Mouse (Mus musculus) heart, embryonic 14.5 days (tissue): ENCODE data around the gene Rnf215. TPM values are rescaled to one million over a fixed set of nuclear protein-coding genes. Genes with fewer than 3 reads are reported as not detected.
A peak's percentile ranks its signal among the peaks of the same experiment; 100 is the strongest.
"Not testable (repeated sequence)": the region's sequence is repeated elsewhere in the genome, so short reads cannot be mapped to it uniquely, and the experiment has no call there.

Experiments
- ATAC-seq: fragments of 200-750 bp; cut with Nextera tagmentation; 2 replicates; pipeline ENCODE4 v1.8.0; 2017; ENCODE audit warnings: low read depth, moderate TSS enrichment; ENCODE audit not compliant: insufficient number of reproducible peaks, insufficient read depth, low FRiP score
- H3K27ac ChIP-seq, 2 experiments: fragments of 200-500 bp in 1 of 2; fragments of 300-500 bp in 1 of 2; sonication (generic) in 1 of 2; replicated peaks in 1 of 2; 2 replicates each; pipeline ENCODE4 v1.5.1; 2012 to 2014; ENCODE audit warnings: low read depth in 2 of 2, low read length in 2 of 2, control low read depth in 1 of 2, mild to moderate bottlenecking in 1 of 2, mixed read lengths in 1 of 2; ENCODE audit not compliant: control insufficient read depth in 1 of 2, insufficient read depth in 1 of 2
- H3K27me3 ChIP-seq: fragments of 300-500 bp; sonication (generic); 2 replicates; pipeline ENCODE4 v1.6.1; 2014; ENCODE audit warnings: mild to moderate bottlenecking, low read length, control low read depth; ENCODE audit not compliant: control insufficient read depth, insufficient read depth
- H3K36me3 ChIP-seq: fragments of 300-500 bp; sonication (generic); 2 replicates; pipeline ENCODE4 v1.6.1; 2014; ENCODE audit warnings: mild to moderate bottlenecking, control low read depth, low read length, mixed read lengths; ENCODE audit not compliant: control insufficient read depth, insufficient read depth
- H3K4me1 ChIP-seq, 2 experiments: fragments of 200-500 bp in 1 of 2; fragments of 300-500 bp in 1 of 2; sonication (generic) in 1 of 2; 2 replicates each; pipeline ENCODE4 v1.6.1; 2012 to 2014; ENCODE audit warnings: low read length in 2 of 2, control low read depth in 1 of 2, mixed read lengths in 1 of 2; ENCODE audit not compliant: control insufficient read depth in 2 of 2, insufficient read depth in 2 of 2
- H3K4me2 ChIP-seq: fragments of 300-500 bp; sonication (generic); 2 replicates; pipeline ENCODE4 v1.6.1; 2014; ENCODE audit warnings: mild to moderate bottlenecking, low read length
- H3K4me3 ChIP-seq, 2 experiments: fragments of 200-500 bp in 1 of 2; fragments of 300-500 bp in 1 of 2; sonication (generic) in 1 of 2; 2 replicates each; pipeline ENCODE4 v1.5.1; 2012 to 2014; ENCODE audit warnings: low read length in 2 of 2, mild to moderate bottlenecking in 2 of 2, control low read depth in 1 of 2, low read depth in 1 of 2, moderate library complexity in 1 of 2; ENCODE audit not compliant: control insufficient read depth in 1 of 2, insufficient read depth in 1 of 2
- H3K9ac ChIP-seq: fragments of 300-500 bp; sonication (generic); 2 replicates; pipeline ENCODE4 v1.6.1; 2014; ENCODE audit warnings: mild to moderate bottlenecking, low read length
- H3K9me3 ChIP-seq: fragments of 300-500 bp; sonication (generic); 2 replicates; pipeline ENCODE4 v1.6.1; 2016; ENCODE audit warnings: low read length, control low read depth; ENCODE audit not compliant: control insufficient read depth
- WGBS: fragments of 180-500 bp; shearing (Covaris S2); extraction: QIAGEN DNeasy Blood & Tissue Kit; methylation state at CpG from one replicate; pipeline ENCODE4 v1.1.7; 2014; 5-methylcytosine and 5-hydroxymethylcytosine counted together
- polyA plus RNA-seq: library from polyadenylated mRNA; unstranded; fragments of >200 nt; fragmentation: Nextera tagmentation; extraction: Ambion mirVana; gene quantifications from 2 replicates; pipeline ENCODE4 v1.2.1, GENCODE M21; 2014

The Rnf215 gene
- polyA plus RNA-seq, 1 experiment from 2014 or later, result 20.6 TPM

DNA sequence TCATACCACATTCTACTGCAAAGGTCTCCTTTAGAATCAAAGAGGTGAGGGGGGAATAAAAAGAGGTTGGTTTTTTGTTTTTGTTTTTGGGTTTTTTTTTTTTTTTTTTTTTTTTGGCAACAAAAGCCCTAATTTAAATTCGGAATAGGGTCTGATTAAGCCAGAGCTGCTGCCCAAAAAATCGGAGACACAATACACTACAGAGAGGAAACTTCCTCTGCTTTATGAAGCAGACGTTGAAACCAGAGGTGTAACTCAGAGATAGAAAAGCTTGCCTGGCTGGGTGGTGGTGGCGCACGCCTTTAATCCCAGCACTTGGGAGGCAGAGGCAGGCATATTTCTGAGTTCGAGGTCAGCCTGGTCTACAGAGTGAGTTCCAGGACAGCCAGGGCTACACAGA is 20.5 kb upstream of the Rnf215 start:
- 81% methylated on average over 6 of the region's 6 CpGs for WGBS

DNA sequence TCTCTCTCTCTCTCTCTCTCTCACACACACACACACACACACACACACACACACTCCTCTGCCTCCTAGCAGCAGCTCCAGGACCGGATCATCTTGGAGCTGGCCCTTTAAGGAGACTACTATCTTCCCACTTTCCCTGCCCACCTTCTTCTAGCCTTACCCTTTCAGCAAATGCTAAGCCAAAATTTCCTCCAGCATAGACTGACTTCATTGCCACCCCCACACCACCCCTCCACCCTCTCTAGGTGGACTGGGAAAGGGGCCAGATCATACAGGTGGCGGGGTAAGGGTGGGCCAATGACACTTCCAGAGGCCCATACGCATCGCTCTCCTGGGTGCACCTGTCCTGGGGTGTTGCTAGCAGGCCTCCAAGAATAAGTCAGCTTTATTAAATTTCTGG is 19.6 kb upstream of the Rnf215 start:
- H3K27ac ChIP-seq, result no peak overlapping the region
- no peak for ATAC-seq
- H3K9me3 ChIP-seq, result no peaks in the 10 kb centered on the region
- H3K4me1 ChIP-seq, result peaks cover 21 to 35% of the 10 kb centered on the region in 2 experiments
- WGBS, result 84% methylated on average over 4 of the region's 4 CpGs
- no peak overlapping the region for H3K9ac ChIP-seq
- peaks cover 19% of the 10 kb centered on the region; the same call in 1 of the 2 replicates for H3K27me3 ChIP-seq
- H3K4me3 ChIP-seq, result no peak overlapping the region
- H3K4me2 ChIP-seq, result no peak overlapping the region
- no peaks in the 10 kb centered on the region for H3K36me3 ChIP-seq

More for the DNA sequence above, 20.5 kb upstream of the Rnf215 start:
- Histone ChIP-seq H3K27me3 (peaks cover 19% of the 10 kb centered on the region; the same call in 1 of the 2 replicates), H3K4me1 (peaks cover 16 to 28% of the 10 kb centered on the region in 2 experiments)
- H3K4me2 ChIP-seq, H3K27ac ChIP-seq, H3K9me3 ChIP-seq, H3K9ac ChIP-seq, H3K4me3 ChIP-seq, H3K36me3 ChIP-seq, ATAC-seq: not testable (repeated sequence)

DNA sequence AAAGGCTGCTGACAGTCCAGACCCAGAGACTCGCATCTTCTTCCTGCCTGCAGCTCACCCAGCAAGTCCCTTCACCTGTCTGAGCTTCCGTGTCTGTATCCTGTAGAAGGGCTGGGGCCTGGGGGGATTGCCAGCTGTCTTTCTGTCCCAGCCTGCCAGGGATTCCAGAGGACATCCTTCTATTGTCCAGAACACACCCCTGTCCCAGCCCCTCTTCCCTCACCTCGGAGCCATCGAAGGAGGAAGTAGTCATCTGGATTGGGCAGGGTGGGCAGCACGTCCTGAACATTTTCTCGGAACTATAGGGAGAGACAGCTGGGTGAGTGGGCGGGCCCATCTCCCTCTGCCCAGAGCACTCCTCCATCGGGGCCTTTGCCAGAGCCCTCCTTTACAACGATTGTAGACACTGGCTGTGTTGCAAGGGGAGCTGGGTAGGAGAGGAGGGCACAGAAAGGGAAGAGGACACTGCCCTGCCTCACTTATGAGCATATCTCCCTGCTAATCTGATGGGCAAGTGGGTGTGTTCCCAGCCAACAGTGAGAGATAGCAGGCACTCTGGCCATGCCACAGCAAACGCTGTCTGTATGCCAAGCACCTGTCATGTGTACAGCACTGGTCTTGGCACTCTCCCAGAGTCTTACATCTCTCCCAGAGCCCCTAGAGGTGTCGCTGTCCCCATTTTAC is 18.4 kb upstream of the Rnf215 start:
- Histone ChIP-seq H3K27ac (no peak overlapping the region), H3K9ac (no peak overlapping the region), H3K4me1 (peaks cover 21 to 35% of the 10 kb centered on the region in 2 experiments), H3K27me3 (peaks cover 19% of the 10 kb centered on the region; the same call in 1 of the 2 replicates), H3K9me3 (no peaks in the 10 kb centered on the region), H3K4me3 (no peak overlapping the region), H3K4me2 (no peak overlapping the region), H3K36me3 (no peaks in the 10 kb centered on the region)
- WGBS, result 46% methylated on average over 11 of the region's 11 CpGs
- ATAC-seq, result no peak

GRCm38 (mm10) chr11:4117372-4118071 is 17.5 kb upstream of the Rnf215 start:
- H3K4me1 ChIP-seq, result peaks cover 21 to 35% of the 10 kb centered on the region in 2 experiments
- H3K27ac ChIP-seq, result no peak overlapping the region
- no peaks in the 10 kb centered on the region for H3K36me3 ChIP-seq
- 11% methylated on average over 3 of the region's 3 CpGs for WGBS
- peak overlapping the region; percentile 73 for H3K4me2 ChIP-seq
- H3K4me3 ChIP-seq, result peak overlapping the region; percentile 39 to 43
- H3K27me3 ChIP-seq, result peaks cover 19% of the 10 kb centered on the region; the same call in 1 of the 2 replicates
- H3K9me3 ChIP-seq, result no peaks in the 10 kb centered on the region
- peak overlapping the region; percentile 58; the same call in 1 of the 2 replicates for H3K9ac ChIP-seq
- ATAC-seq, result no peak

- WGBS, result 3% methylated on average over 41 of the region's 41 CpGs
- Histone ChIP-seq H3K4me1 (peaks cover 21 to 35% of the 10 kb centered on the region in 2 experiments), H3K9me3 (no peaks in the 10 kb centered on the region), H3K27me3 (peaks cover 19% of the 10 kb centered on the region; the same call in 1 of the 2 replicates), H3K27ac (no peak overlapping the region), H3K9ac (peak overlapping the region; percentile 58), H3K36me3 (no peaks in the 10 kb centered on the region), H3K4me2 (peak overlapping the region; percentile 73), H3K4me3 (peak overlapping the region; percentile 39 to 43)
- peak; percentile 14 for ATAC-seq
Observed at GRCm38 (mm10) chr11:4118081-4118921, 16.7 kb upstream of the Rnf215 start.

- H3K36me3 ChIP-seq, result no peaks in the 10 kb centered on the region
- peak overlapping the region; percentile 25 for H3K4me2 ChIP-seq
- H3K4me3 ChIP-seq, result no peak overlapping the region
- no peaks in the 10 kb centered on the region for H3K9me3 ChIP-seq
- 0 out of 4 replicates have a peak overlapping the region, but pooled peaks of 1 of the 2 experiments have one; percentile 28 for H3K27ac ChIP-seq
- 17% methylated on average over 5 of the region's 5 CpGs for WGBS
- peaks cover 21 to 35% of the 10 kb centered on the region in 2 experiments for H3K4me1 ChIP-seq
- no peak overlapping the region for H3K9ac ChIP-seq
- ATAC-seq, result peak; percentile 52; the same call in 1 of the 2 replicates
- peaks cover 19% of the 10 kb centered on the region; the same call in 1 of the 2 replicates for H3K27me3 ChIP-seq
Observed at GRCm38 (mm10) chr11:4119635-4120034, 15.4 kb upstream of the Rnf215 start.

DNA sequence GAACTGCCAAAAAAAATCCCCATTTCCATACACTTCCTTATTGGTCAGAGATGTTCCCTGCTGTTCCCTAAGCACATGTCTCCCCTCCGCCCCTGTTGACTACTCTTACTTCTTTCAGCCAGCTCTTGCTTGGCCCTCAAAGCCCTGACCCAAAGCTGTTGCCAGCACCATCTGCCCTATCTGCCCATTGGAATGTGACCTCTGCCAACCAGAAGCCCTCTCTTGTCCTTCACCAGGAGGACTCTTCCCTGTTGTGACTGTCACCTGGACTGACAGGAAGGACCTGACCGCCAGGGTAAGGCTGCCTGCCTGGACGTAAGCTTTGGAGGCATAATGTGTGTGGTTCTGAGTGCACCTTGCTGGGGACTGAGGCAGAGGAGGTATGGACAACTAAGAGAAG is 13.3 kb upstream of the Rnf215 start:
- no peak overlapping the region for H3K4me2 ChIP-seq
- no peak overlapping the region for H3K9ac ChIP-seq
- H3K4me3 ChIP-seq, result no peak overlapping the region
- H3K27me3 ChIP-seq, result peaks cover 17% of the 10 kb centered on the region; the same call in 1 of the 2 replicates
- H3K9me3 ChIP-seq, result peaks cover 15% of the 10 kb centered on the region
- 74% methylated on average over 3 of the region's 3 CpGs for WGBS
- no peaks in the 10 kb centered on the region for H3K36me3 ChIP-seq
- peaks cover 19 to 33% of the 10 kb centered on the region in 2 experiments for H3K4me1 ChIP-seq
- ATAC-seq, result no peak
- H3K27ac ChIP-seq, result no peak overlapping the region
